Mouse (Mus musculus) kidney, adult 9 months (tissue): ENCODE data around the gene Brms1l.
"Not testable (repeated sequence)": the region's sequence is repeated elsewhere in the genome, so short reads cannot be mapped to it uniquely, and the experiment has no call there.

Source experiments
- DNase-seq: peaks from one replicate; pipeline ENCODE4 v3.0.0; 2022

Brms1l gene

DNA sequence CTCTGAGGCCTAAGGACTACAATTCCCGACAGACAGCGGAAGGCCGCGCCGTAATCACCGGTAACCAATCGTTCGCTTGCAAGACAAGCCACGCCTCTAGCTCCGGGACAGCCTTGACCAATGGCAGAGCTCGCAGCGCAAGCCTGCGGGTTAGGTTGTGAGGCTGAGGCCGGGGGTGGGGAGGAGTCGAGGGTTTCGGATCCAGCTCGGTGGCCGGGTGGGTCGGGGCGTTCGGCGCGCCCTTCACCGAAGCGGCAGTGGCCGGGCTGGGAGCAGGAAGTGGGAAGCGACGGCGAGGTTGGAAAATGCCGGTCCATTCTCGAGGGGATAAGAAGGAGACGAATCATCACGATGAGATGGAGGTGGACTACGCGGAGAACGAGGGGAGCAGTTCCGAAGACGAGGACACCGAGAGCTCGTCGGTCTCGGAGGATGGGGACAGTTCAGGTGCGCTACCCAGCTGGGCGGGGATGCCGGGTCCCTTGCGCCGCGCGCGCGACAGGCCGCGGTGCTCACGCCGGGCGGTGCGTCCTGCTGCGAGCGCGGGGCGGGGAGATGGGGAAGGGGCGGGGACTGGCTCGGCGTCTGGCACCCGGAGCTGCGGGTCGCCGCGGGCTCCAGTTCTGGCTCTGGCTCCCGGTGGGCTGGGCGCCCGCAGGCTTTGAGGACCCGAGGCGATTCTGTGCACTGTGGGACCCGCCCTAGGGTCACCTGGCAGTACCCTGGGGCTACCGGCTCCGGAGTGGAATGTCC is at the start of gene Brms1l:
Gene Brms1l, plus strand, starts transcription at position 126 of the 753 bp plus-strand sequence.
- DNase-seq: peak; percentile 98

- not testable (repeated sequence) for DNase-seq
These were observed 41.6 kb upstream of the Brms1l start for GRCm38 (mm10) chr12:55794485-55794884.

- DNase-seq: peak; percentile 38
These were observed 39.0 kb upstream of the Brms1l start for GRCm38 (mm10) chr12:55797103-55797502.

DNA sequence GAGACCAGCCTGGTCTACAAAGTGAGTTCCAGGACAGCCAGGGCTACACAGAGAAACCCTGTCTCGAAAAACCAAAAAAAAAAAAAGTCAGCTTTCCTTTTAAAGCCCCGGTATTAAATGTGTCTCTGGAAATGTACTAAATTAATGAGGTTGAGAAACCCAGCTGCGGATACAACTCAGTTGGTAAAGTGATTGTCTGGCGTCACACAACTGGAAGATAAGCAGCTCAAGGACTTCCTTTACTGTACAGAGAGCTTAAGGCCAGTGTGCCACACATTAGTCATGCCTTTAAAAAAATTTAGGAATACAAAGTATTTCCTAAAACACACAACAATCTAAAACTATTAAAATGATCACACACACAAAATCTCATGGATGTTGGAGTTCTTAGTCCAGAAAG is 37.4 kb upstream of the Brms1l start:
- no peak for DNase-seq

- no peak for DNase-seq
These were observed 36.0 kb upstream of the Brms1l start for GRCm38 (mm10) chr12:55800144-55800543.

GRCm38 (mm10) chr12:55801131-55801530 is 35.0 kb upstream of the Brms1l start:
- no peak for DNase-seq

GRCm38 (mm10) chr12:55805035-55805434 is 31.1 kb upstream of the Brms1l start:
- no peak for DNase-seq

DNA sequence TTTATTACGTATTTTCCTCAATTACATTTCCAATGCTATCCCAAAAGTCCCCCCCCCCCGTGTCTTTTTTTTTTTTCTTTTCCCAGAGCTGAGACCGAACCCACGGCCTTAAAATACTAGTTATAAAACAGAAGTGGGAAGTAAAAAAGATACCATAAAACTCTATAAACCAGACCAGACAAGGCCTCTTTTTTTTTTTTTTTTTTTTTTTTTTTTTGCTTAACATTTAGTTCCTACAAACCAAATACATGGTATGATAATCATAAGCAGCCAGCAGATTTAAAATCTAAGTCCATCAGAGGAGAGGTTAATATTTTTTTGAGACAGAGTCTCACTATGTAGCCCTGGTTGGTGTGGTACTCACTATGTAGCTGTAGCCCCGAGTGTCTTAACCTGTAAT is 19.6 kb upstream of the Brms1l start:
- DNase-seq: no peak

GRCm38 (mm10) chr12:55820119-55820660 is 15.9 kb upstream of the Brms1l start:
- peak; percentile 42 for DNase-seq

DNA sequence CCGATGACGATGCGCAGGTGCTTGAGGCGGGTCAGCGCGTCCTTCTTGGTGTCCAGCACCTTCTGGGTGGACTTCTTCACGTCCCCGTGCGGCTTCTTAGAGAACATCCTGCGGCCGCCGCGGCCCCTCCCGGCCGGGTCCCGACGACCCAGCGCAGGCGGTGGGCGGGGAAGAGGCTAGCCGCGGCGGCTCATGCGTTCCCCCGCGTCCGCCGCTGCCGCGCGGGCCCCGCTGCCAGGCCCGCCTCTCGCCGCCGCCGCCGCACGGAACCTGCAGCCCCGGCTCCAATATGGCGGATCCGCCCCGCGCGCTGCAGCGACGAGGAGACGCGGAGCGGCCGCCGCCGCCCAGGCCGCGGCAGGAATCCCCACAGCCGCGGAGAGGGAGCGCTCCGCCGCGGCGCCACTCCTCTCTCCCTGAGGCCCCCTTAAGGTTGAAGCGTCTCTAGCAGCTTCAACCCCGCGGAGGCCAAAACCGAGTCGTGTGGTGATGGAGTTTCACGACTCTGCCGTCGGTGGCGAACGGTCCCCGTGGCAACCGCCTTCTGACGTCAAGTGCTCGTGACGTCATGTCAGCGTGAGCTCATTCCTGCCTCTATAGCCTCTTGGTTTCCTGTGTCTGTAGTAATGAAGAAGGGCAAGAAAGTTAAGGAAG is 15.3 kb upstream of the Brms1l start, which contains the start of gene Ralgapa1:
Gene Ralgapa1, minus strand, starts transcription at position 507 of the 654 bp plus-strand sequence.
- peak; percentile 89 for DNase-seq

- DNase-seq: no peak
These were observed 12.1 kb upstream of the Brms1l start for GRCm38 (mm10) chr12:55824027-55824426.

GRCm38 (mm10) chr12:55825537-55825936 is 10.6 kb upstream of the Brms1l start:
- no peak for DNase-seq

DNA sequence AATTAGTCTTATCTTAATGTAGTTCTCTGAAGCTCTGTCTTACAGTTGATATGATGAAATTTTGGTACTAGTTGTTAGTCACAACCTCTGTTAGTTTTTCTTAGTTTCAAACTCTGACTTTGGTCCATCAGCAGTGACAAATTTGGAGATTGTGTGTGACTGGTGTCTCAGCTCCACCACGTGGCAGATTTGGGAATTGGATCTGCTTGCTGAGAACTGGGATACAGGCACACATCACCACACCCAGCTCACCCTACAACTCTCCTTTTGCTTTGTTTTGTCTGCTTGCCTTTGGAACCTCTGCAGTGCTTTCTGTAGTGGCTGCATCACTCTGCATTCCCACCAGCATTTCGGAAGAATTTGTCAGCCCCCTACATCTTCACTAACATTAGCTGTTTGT is 5.0 kb upstream of the Brms1l start:
- DNase-seq: peak; percentile 83

DNA sequence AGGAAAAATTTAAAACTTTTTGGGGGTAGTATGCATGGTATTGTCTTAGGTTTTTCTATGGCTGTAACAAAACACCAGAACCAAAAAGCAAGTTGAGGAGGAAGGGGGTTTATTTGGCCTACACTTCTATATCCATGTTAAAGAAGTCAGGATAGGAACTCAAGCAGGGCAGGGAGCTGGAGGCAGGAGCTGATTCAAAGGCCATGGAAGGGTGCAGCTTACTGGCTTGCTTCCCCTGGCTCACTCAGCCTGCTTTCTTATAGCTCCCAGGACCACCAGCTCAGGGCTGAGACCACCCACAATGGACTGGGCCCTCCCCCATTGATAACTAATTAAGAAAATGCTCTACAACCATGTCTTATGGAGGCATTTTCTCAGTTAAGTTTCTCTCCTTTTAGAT is 3.2 kb upstream of the Brms1l start:
- no peak for DNase-seq

DNA sequence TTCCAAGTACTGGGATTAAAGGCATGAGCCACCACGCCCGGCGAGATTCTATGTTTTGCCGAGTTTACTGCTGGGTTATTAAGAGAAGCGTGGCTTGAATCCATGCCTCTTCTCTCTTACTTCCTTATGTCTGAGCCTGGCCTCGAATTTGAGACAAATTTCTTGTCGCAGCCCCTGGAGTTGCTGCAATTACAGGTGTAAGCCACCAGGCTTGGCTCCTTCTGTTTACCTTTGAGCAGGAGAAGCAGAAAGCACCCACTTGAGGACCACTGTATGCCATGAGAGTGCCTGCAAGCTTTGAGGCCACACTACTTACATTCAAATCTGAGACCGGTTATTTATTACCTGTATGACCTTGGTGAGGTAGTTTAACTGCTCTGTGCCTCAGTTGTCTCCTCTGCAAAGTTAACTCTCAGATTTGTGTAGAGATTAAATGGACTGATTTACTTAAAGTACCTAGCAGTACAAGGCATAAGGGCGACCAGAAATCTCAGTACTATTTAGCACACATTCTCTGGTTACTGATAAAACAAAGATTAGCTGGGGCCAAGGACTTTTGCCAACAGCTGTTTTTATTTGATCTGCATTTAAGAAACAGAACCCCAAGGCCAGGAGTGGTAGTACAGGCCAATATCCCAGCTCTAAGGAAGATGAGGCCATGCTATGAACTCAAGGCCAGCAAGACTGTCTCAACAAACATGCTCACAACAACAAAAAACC is 2.1 kb upstream of the Brms1l start:
- DNase-seq: no peak

- DNase-seq: no peak
These were observed 1.2 kb upstream of the Brms1l start for GRCm38 (mm10) chr12:55834891-55835290.

DNA sequence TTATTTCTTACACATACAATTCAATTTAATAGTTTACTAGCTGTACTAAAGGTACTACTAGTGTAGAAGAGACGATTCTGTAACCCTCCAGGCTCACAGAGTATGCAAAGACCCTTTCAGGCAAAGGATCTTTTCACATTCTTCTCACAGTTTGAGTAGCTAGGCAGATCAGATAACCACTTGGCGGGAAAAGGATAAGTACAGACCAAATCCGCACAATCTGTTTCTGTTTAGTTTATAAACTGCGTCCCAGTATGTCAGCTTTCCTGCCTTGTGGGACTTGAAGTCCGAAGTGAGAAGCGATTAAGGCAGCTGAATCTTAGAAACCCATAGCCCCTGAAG is 296 bp upstream of the Brms1l start:
- DNase-seq: no peak

- DNase-seq: no peak
These were observed 1.4 kb downstream of the Brms1l start for GRCm38 (mm10) chr12:55837495-55837894.

GRCm38 (mm10) chr12:55846741-55847140 is 10.6 kb downstream of the Brms1l start:
- DNase-seq: peak; percentile 32

DNA sequence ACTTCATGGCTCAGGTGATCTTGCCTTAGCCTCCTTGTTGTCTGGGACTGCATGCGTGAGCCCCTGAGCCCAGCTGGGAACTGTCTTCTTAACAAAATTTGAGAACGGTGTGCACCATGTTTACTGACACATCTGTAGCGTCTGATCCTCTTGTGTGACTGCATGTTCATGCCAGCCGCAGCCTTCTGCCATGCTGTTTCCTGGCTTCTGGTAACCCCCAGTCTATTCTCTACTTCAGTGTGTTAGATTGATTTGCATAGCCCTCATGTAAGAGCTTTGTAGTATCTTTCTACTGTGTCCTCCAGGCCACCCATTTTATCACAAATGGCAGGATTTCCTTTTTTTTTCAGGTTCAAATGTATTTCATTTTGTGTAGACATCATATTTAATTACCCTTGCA is 11.7 kb downstream of the Brms1l start:
- no peak for DNase-seq

- DNase-seq: no peak
These were observed 14.5 kb downstream of the Brms1l start for GRCm38 (mm10) chr12:55850650-55851049.

DNA sequence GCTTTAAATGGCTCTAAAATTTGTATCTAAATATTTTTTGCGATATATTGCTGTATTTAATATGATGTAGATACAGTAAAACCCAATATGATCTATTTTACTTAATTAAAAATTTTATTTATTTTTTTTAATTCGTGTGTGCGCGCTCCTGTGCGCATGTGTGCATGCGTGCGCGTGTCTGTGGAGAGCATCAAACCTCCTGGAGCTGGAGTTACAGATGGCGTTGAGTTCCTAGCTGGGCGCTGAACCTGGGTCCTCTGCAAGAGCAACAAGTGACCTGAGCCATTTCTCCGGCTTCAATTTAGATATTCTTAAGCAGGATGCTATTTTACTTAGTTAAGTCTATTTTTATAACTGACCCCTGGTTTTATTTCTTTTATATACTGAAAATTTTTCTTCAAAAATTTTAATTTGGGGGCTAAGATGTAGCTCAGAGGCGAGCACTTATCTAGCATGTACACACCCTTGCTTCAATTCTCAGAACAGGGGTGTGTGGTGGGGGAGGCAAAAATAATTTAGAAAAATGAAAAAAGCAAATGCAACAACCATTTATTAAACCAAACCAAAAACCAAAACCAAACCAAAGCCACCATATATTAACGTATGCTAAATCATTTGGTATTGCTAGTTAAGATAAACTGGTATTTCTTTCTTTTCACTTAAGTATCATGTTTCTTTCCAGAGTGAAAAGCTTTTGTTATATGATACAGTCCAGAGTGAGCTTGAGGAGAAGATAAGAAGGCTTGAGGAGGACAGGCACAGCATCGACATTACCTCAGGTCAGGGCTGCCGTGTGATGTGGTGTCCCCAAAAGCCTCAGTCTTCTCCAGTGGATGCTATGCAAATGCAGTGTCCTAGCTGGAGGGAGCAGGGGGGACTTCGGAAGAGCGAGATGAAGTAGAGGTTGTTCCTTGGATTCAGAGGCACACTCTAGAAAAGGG is 23.6 kb downstream of the Brms1l start:
- no peak for DNase-seq
